Mouse (Mus musculus): ENCODE results near the gene Tmeff2.

GRCm38 (mm10) chr1:50972509-50973436, 72.3 kb downstream of the Tmeff2 start:
- no peak for TF ChIP-seq CTCF (IDR thresholded peaks at IDR 0.05; ENCODE audit: insufficient read depth, low read depth, low read length)
- no peak for TF ChIP-seq POLR2A (IDR thresholded peaks at IDR 0.05; ENCODE audit: insufficient read depth, low read depth, low read length)

Measured in olfactory bulb, adult 2 months (tissue).